8 mouse cellular contexts compared by ENCODE assay signal in the genomic region with DNA sequence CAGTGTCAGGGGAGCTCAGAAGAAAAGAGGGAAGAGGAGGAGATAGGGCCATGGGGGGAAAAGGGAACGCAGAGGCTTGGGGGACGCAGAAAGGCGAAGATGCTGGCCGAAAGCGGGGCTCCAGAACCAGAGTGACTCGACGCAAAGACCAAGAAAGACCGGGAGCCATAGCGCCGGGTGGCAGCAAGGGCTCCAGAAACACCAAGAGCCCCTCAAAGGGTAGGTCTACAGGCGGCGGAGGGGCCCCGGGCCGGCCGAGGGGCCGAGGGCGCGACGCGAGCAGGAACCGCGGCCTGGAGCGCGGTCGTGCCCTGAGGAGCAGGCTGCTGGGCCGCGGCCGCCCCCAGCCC. TPM values are rescaled to one million over a fixed set of nuclear protein-coding genes. Genes with fewer than 3 reads are reported as not detected.
DNase-seq lines count a peak whose midpoint lies in the region; ATAC-seq and TF ChIP-seq lines count a peak whose summit lies in the region.

No protein-coding gene starts in this region.

- H3K9ac ChIP-seq in forebrain, postnatal 0 days, result peak overlapping the region; percentile 100
- H3K9ac ChIP-seq in liver, embryonic 15.5 days, result peak overlapping the region; percentile 100

- WGBS in cerebellum, adult 2 months, result 0% methylated on average over 28 of the region's 28 CpGs
- WGBS in forebrain, postnatal 0 days, result 0% methylated on average over 13 of the region's 28 CpGs
- WGBS in liver, embryonic 15.5 days (ENCODE audit: insufficient replicate concordance), result under 1% methylated on average over 28 of the region's 28 CpGs

- peaks cover 35% of the 10 kb centered on the region for H3K36me3 ChIP-seq in forebrain, postnatal 0 days (ENCODE audit: insufficient read depth)
- H3K36me3 ChIP-seq in liver, embryonic 15.5 days (replicated peaks), result peaks cover 37% of the 10 kb centered on the region

- TF ChIP-seq POLR2A in cerebellum, adult 2 months (IDR thresholded peaks at IDR 0.05; ENCODE audit: borderline replicate concordance, insufficient read depth, low read length), result no peak

- H3K9me3 ChIP-seq in forebrain, postnatal 0 days (ENCODE audit: low read length), result no peaks in the 10 kb centered on the region
- no peaks in the 10 kb centered on the region for H3K9me3 ChIP-seq in liver, embryonic 15.5 days (replicated peaks)

- peak overlapping the region; percentile 66 for H3K4me2 ChIP-seq in forebrain, postnatal 0 days (ENCODE audit: low read depth)
- peak overlapping the region; percentile 79 for H3K4me2 ChIP-seq in liver, embryonic 15.5 days

- TF ChIP-seq CTCF in cerebellum, adult 2 months (IDR thresholded peaks at IDR 0.05; ENCODE audit: borderline replicate concordance, insufficient read depth, low read depth, low read length), result no peak
- no peak for TF ChIP-seq CTCF in forebrain, postnatal 0 days (IDR thresholded peaks at IDR 0.05; ENCODE audit: low read depth)

- peak overlapping the region; percentile 82 for H3K27ac ChIP-seq in cerebellum, adult 2 months (ENCODE audit: insufficient read depth, low read length)
- peak overlapping the region; percentile 98 for H3K27ac ChIP-seq in forebrain, postnatal 0 days (ENCODE audit: low read depth, low read length)
- H3K27ac ChIP-seq in liver, embryonic 15.5 days (replicated peaks), result peak overlapping the region; percentile 95

- ATAC-seq in forebrain, postnatal 0 days, result no peak
- no peak for ATAC-seq in liver, embryonic 15.5 days (ENCODE audit: insufficient read depth)

- H3K27me3 ChIP-seq in cerebellum, adult 2 months (ENCODE audit: control insufficient read depth, insufficient read depth, low read length), result no peaks in the 10 kb centered on the region
- H3K27me3 ChIP-seq in forebrain, postnatal 0 days (ENCODE audit: insufficient read depth, low read length), result no peaks in the 10 kb centered on the region
- no peaks in the 10 kb centered on the region for H3K27me3 ChIP-seq in liver, embryonic 15.5 days

- DNase-seq in cerebellum, adult 2 months, result no peak
- no peak for DNase-seq in cerebellum, postnatal 10 days
- peak; percentile 33 for DNase-seq in A20 (ENCODE audit: low read depth, low spot score)
- no peak for DNase-seq in forebrain, postnatal 0 days
- no peak for DNase-seq in right cerebral cortex, postnatal 36 days (ENCODE audit: low spot score in 2 of 2)
- DNase-seq in gastrocnemius, postnatal 4 days (ENCODE audit: low spot score in 2 of 2), result no peak
- no peak for DNase-seq in adrenal gland, postnatal 14 days

- peak overlapping the region; percentile 98 for H3K4me3 ChIP-seq in cerebellum, adult 2 months (replicated peaks; ENCODE audit: insufficient read depth, low read depth, low read length)
- H3K4me3 ChIP-seq in forebrain, postnatal 0 days (ENCODE audit: low read depth, low read length), result peak overlapping the region; percentile 94
- H3K4me3 ChIP-seq in liver, embryonic 15.5 days (replicated peaks), result peak overlapping the region; percentile 100

- peaks cover 13% of the 10 kb centered on the region; the same call in 1 of the 2 replicates for H3K4me1 ChIP-seq in cerebellum, adult 2 months (ENCODE audit: control insufficient read depth, insufficient read depth, low read length)
- H3K4me1 ChIP-seq in forebrain, postnatal 0 days (ENCODE audit: insufficient read depth), result peaks cover 17% of the 10 kb centered on the region
- H3K4me1 ChIP-seq in liver, embryonic 15.5 days (replicated peaks), result peaks cover 38% of the 10 kb centered on the region

RNA-seq across cellular contexts. Expression of a gene that starts 0.5 kb away (rescaled TPM):
- 277 and 289 TPM in 2 replicates for polyA plus RNA-seq in cerebellum, adult 2 months (2012; rRNA removed)
- total RNA-seq in forebrain, postnatal 0 days (2014; rRNA removed), result 112 and 155 TPM in 2 replicates
- polyA plus RNA-seq in forebrain, postnatal 0 days (2015; fragmentation: Nextera tagmentation; extraction: Ambion mirVana), result 56.7 and 85.3 TPM in 2 replicates
- 46.9 and 52.2 TPM in 2 replicates for polyA plus RNA-seq in liver, embryonic 15.5 days (2015; fragmentation: Nextera tagmentation; extraction: Ambion mirVana)
- 100 to 1,000 TPM; 183 to 193 TPM for total RNA-seq in gastrocnemius, postnatal 4 days (2021)
- 246 and 247 TPM in 2 replicates for total RNA-seq in adrenal gland, postnatal 14 days (2021)

RNA-seq across cellular contexts. Expression of a gene that starts 11.7 kb away (rescaled TPM):
- polyA plus RNA-seq in cerebellum, adult 2 months (2012; rRNA removed), result 2.1 and 4.1 TPM in 2 replicates
- total RNA-seq in forebrain, postnatal 0 days (2014; rRNA removed), result 1.9 and 3.6 TPM in 2 replicates
- polyA plus RNA-seq in forebrain, postnatal 0 days (2015; fragmentation: Nextera tagmentation; extraction: Ambion mirVana), result 8.4 and 10.0 TPM in 2 replicates
- 20.5 and 22.2 TPM in 2 replicates for polyA plus RNA-seq in liver, embryonic 15.5 days (2015; fragmentation: Nextera tagmentation; extraction: Ambion mirVana)
- 1 to 10 TPM; 6.0 to 6.3 TPM for total RNA-seq in gastrocnemius, postnatal 4 days (2021)
- total RNA-seq in adrenal gland, postnatal 14 days (2021), result 3.3 and 5.6 TPM in 2 replicates

RNA-seq across cellular contexts. Expression of a gene that starts 24.0 kb away (rescaled TPM):
- 2.8 and 3.2 TPM in 2 replicates for polyA plus RNA-seq in cerebellum, adult 2 months (2012; rRNA removed)
- 15.7 and 17.4 TPM in 2 replicates for total RNA-seq in forebrain, postnatal 0 days (2014; rRNA removed)
- polyA plus RNA-seq in forebrain, postnatal 0 days (2015; fragmentation: Nextera tagmentation; extraction: Ambion mirVana), result 11.4 and 12.7 TPM in 2 replicates
- 40.1 and 40.2 TPM in 2 replicates for polyA plus RNA-seq in liver, embryonic 15.5 days (2015; fragmentation: Nextera tagmentation; extraction: Ambion mirVana)
- 10 to 100 TPM in 1 of 2 experiments, 1 to 10 TPM in 1; 7.7 to 11.1 TPM for total RNA-seq in gastrocnemius, postnatal 4 days (2021)
- 5.6 and 11.9 TPM in 2 replicates for total RNA-seq in adrenal gland, postnatal 14 days (2021)

RNA-seq across cellular contexts. Expression of a gene that starts 29.2 kb away (rescaled TPM):
- 211 and 226 TPM in 2 replicates for polyA plus RNA-seq in cerebellum, adult 2 months (2012; rRNA removed)
- total RNA-seq in forebrain, postnatal 0 days (2014; rRNA removed), result 285 and 340 TPM in 2 replicates
- 68.2 and 71.9 TPM in 2 replicates for polyA plus RNA-seq in forebrain, postnatal 0 days (2015; fragmentation: Nextera tagmentation; extraction: Ambion mirVana)
- polyA plus RNA-seq in liver, embryonic 15.5 days (2015; fragmentation: Nextera tagmentation; extraction: Ambion mirVana), result 19.3 and 20.0 TPM in 2 replicates
- total RNA-seq in gastrocnemius, postnatal 4 days (2021), result 100 to 1,000 TPM; 265 to 276 TPM
- total RNA-seq in adrenal gland, postnatal 14 days (2021), result 357 and 375 TPM in 2 replicates

RNA-seq across cellular contexts. Expression of a gene that starts 30.0 kb away (rescaled TPM):
- polyA plus RNA-seq in cerebellum, adult 2 months (2012; rRNA removed), result 0.34 and 0.38 TPM in 2 replicates
- total RNA-seq in forebrain, postnatal 0 days (2014; rRNA removed), result 0.76 and 1.1 TPM in 2 replicates
- polyA plus RNA-seq in forebrain, postnatal 0 days (2015; fragmentation: Nextera tagmentation; extraction: Ambion mirVana), result 0.64 and 1.1 TPM in 2 replicates
- 1.2 and 2.0 TPM in 2 replicates for polyA plus RNA-seq in liver, embryonic 15.5 days (2015; fragmentation: Nextera tagmentation; extraction: Ambion mirVana)
- total RNA-seq in gastrocnemius, postnatal 4 days (2021), result under 1 TPM; 0.74 to 0.78 TPM
- total RNA-seq in adrenal gland, postnatal 14 days (2021), result 4.3 and 35.6 TPM in 2 replicates
